ENCODE assay signal across 15 mouse cellular contexts in genomic region chr9:53750899-53751298, GRCm38 (mm10). TPM values are rescaled to one million over a fixed set of nuclear protein-coding genes. Genes with fewer than 3 reads are reported as not detected.
DNase-seq lines count a peak whose midpoint lies in the region; ATAC-seq and TF ChIP-seq lines count a peak whose summit lies in the region.
"Had no signal": no experiment of that assay in that cellular context is flagged by ENCODE, and none has a peak within 500 bp of the region (broad histone marks: within the 10 kb centered on the region; RNA-seq: fewer than 3 reads in every experiment).

No protein-coding gene starts in this region.

- H3K4me2 ChIP-seq in lung, embryonic 14.5 days, result no peak overlapping the region
- H3K4me2 ChIP-seq: embryonic facial prominence, embryonic 13.5 days; heart, embryonic 11.5 days; hindbrain, embryonic 14.5 days; limb, embryonic 15.5 days; midbrain, embryonic 12.5 days had no signal

- H3K27ac ChIP-seq in lung, embryonic 14.5 days (ENCODE audit: low read depth), result no peak overlapping the region
- no peak overlapping the region for H3K27ac ChIP-seq in small intestine, adult 2 months (ENCODE audit: insufficient read depth, low read depth, low read length)
- H3K27ac ChIP-seq: embryonic facial prominence, embryonic 13.5 days; hindbrain, embryonic 14.5 days; limb, embryonic 15.5 days; midbrain, embryonic 12.5 days had no signal

- H3K9me3 ChIP-seq in lung, embryonic 14.5 days (ENCODE audit: low read depth, low read length), result no peaks in the 10 kb centered on the region
- H3K9me3 ChIP-seq: embryonic facial prominence, embryonic 13.5 days; limb, embryonic 15.5 days; midbrain, embryonic 12.5 days had no signal

- no peaks in the 10 kb centered on the region for H3K4me1 ChIP-seq in lung, embryonic 14.5 days (ENCODE audit: insufficient read depth)
- H3K4me1 ChIP-seq in lung, adult 2 months (ENCODE audit: control insufficient read depth, insufficient read depth, low read length), result no peaks in the 10 kb centered on the region
- H3K4me1 ChIP-seq in small intestine, adult 2 months (ENCODE audit: control insufficient read depth, insufficient read depth, insufficient read length, low read length), result no peaks in the 10 kb centered on the region
- H3K4me1 ChIP-seq: embryonic facial prominence, embryonic 13.5 days; limb, embryonic 15.5 days; midbrain, embryonic 12.5 days had no signal

- no peak overlapping the region for H3K9ac ChIP-seq in lung, embryonic 14.5 days
- H3K9ac ChIP-seq: embryonic facial prominence, embryonic 13.5 days; hindbrain, embryonic 14.5 days; limb, embryonic 15.5 days; midbrain, embryonic 12.5 days had no signal

- CTCF ChIA-PET in Patski (lab: Charles Lee), result interaction anchor here (1.3 kb wide), 1 partner anchor 74 kb away, joined by 3 read pairs; no protein-coding TSS in a partner anchor

- no peak for ATAC-seq in lung, embryonic 14.5 days (ENCODE audit: insufficient read depth)
- no peak for ATAC-seq in Patski
- ATAC-seq: forebrain, embryonic 16.5 days had no signal

- H3K4me3 ChIP-seq in lung, embryonic 14.5 days (ENCODE audit: low read depth, low read length), result no peak overlapping the region
- H3K4me3 ChIP-seq in lung, adult 2 months (replicated peaks; ENCODE audit: extremely low read depth, low read depth, low read length), result no peak overlapping the region
- H3K4me3 ChIP-seq in small intestine, adult 2 months (ENCODE audit: low read depth, low read length), result no peak overlapping the region
- H3K4me3 ChIP-seq: embryonic facial prominence, embryonic 13.5 days; limb, embryonic 15.5 days; midbrain, embryonic 12.5 days had no signal

- TF ChIP-seq POLR2A in lung, adult 2 months (IDR thresholded peaks at IDR 0.05; ENCODE audit: borderline replicate concordance, extremely low read depth, low read depth, low read length), result no peak
- no peak for TF ChIP-seq POLR2A in small intestine, adult 2 months (IDR thresholded peaks at IDR 0.05; ENCODE audit: low read depth, low read length)

- peak; percentile 21; the same call in 1 of the 2 replicates for TF ChIP-seq CTCF in lung, embryonic 14.5 days (IDR thresholded peaks at IDR 0.05; ENCODE audit: low read depth)
- TF ChIP-seq CTCF in lung, adult 2 months (IDR thresholded peaks at IDR 0.05; ENCODE audit: insufficient read depth, low read length), result no peak
- peak; percentile 77 for TF ChIP-seq CTCF in Patski (IDR thresholded peaks at IDR 0.05)
- TF ChIP-seq CTCF in small intestine, adult 2 months (IDR thresholded peaks at IDR 0.05; ENCODE audit: extremely low read depth, insufficient read length, insufficient replicate concordance, low read depth, low read length), result peak; percentile 18; the same call in 1 of the 2 replicates

- POLR2A ChIA-PET in Patski (lab: Charles Lee), result no interaction called here

- intact Hi-C loops in left cerebral cortex, postnatal 25 days (cut with DNase I), result no loop called here

- DNase-seq in embryo, embryonic 10.5 days (ENCODE audit: low spot score), result peak; percentile 17
- no peak for DNase-seq in embryo, embryonic 9.5 days (ENCODE audit: extremely low spot score)
- peak; percentile 26 for DNase-seq in lung, embryonic 14.5 days
- no peak for DNase-seq in lung, adult 2 months
- DNase-seq in Patski (ENCODE audit: low read depth, low spot score), result no peak
- no peak for DNase-seq in left cerebral cortex, postnatal 25 days (ENCODE audit: low spot score in 2 of 2)
- DNase-seq in kidney, adult 9 months, result no peak
- DNase-seq: B cell, adult 2 months had no signal

- in situ Hi-C loops in Patski (cut with MboI; ENCODE audit: low pct_unique_long_range_greater_than_20kb), result no loop called here

- H3K36me3 ChIP-seq in lung, embryonic 14.5 days (ENCODE audit: insufficient read depth), result no peaks in the 10 kb centered on the region
- H3K36me3 ChIP-seq in small intestine, adult 2 months (ENCODE audit: control insufficient read depth, insufficient read depth, low read length), result no peaks in the 10 kb centered on the region
- H3K36me3 ChIP-seq: embryonic facial prominence, embryonic 13.5 days; limb, embryonic 15.5 days; midbrain, embryonic 12.5 days had no signal

- H3K27me3 ChIP-seq in lung, embryonic 14.5 days (ENCODE audit: insufficient read depth, low read length), result no peaks in the 10 kb centered on the region
- H3K27me3 ChIP-seq in Patski, result no peaks in the 10 kb centered on the region
- H3K27me3 ChIP-seq in small intestine, adult 2 months (ENCODE audit: control insufficient read depth, insufficient read depth, low read length), result no peaks in the 10 kb centered on the region
- H3K27me3 ChIP-seq: embryonic facial prominence, embryonic 13.5 days; limb, embryonic 15.5 days; midbrain, embryonic 12.5 days had no signal

- WGBS in lung, embryonic 14.5 days, result 45% methylated on average over 5 of the region's 5 CpGs
- 33% methylated on average over 5 of the region's 5 CpGs for WGBS in lung, adult 2 months
- WGBS in small intestine, adult 2 months, result 36% methylated on average over 5 of the region's 5 CpGs

RNA-seq across cellular contexts. Expression of gene Slc35f2, which starts 20.4 kb away (rescaled TPM):
- 7.7 and 8.3 TPM in 2 replicates for polyA plus RNA-seq in lung, embryonic 14.5 days (2014; fragmentation: Nextera tagmentation; extraction: Ambion mirVana)
- polyA plus RNA-seq in lung, adult 2 months (2012; rRNA removed), result 0.19 and 0.65 TPM in 2 replicates
- 4.5 TPM for polyA plus RNA-seq in Patski (2021)
- 21.6 and 30.5 TPM in 2 replicates for polyA plus RNA-seq in small intestine, adult 2 months (2012; rRNA removed)
- total RNA-seq in left cerebral cortex, postnatal 25 days (2021), result 1 to 10 TPM; 2.8 to 2.9 TPM

RNA-seq across cellular contexts. Expression of gene Rab39, which starts 44.9 kb away (rescaled TPM):
- polyA plus RNA-seq in lung, embryonic 14.5 days (2014; fragmentation: Nextera tagmentation; extraction: Ambion mirVana), result 0.34 and 0.38 TPM in 2 replicates
- polyA plus RNA-seq in lung, adult 2 months (2012; rRNA removed), result 0.21 and 0.24 TPM in 2 replicates
- polyA plus RNA-seq in Patski (2021), result not detected
- polyA plus RNA-seq in small intestine, adult 2 months (2012; rRNA removed), result 0.05 TPM in 1 of 2 replicates, not detected in the other
- total RNA-seq in left cerebral cortex, postnatal 25 days (2021), result 1 to 10 TPM; 1.3 to 1.6 TPM

Comparison
In these comparisons a context has a peak if more than half of its experiments do, and no peak if none do; other contexts are left out.
1. DNase-seq: peak in embryo, embryonic 10.5 days (single experiment) and lung, embryonic 14.5 days (single experiment); none in embryo, embryonic 9.5 days (single experiment), lung, adult 2 months (single experiment), Patski (single experiment), left cerebral cortex, postnatal 25 days (0 of 2) and kidney, adult 9 months (single experiment).